Mouse (Mus musculus) limb, embryonic 12.5 days (tissue): Measurements from ENCODE around the gene Brms1. TPM values are rescaled to one million over a fixed set of nuclear protein-coding genes. Genes with fewer than 3 reads are reported as not detected.
"Not testable (repeated sequence)": the region's sequence is repeated elsewhere in the genome, so short reads cannot be mapped to it uniquely, and the experiment has no call there.

Source experiments
- ATAC-seq: fragments of 200-750 bp; cut with Nextera tagmentation; 2 replicates; pipeline ENCODE4 v1.8.0; 2017; ENCODE audit warnings: low read depth, moderate TSS enrichment; ENCODE audit not compliant: insufficient number of reproducible peaks, insufficient read depth, low FRiP score, low TSS enrichment
- H3K27ac ChIP-seq: fragments of 300-500 bp; sonication (generic); 2 replicates; pipeline ENCODE4 v1.5.1; 2016; ENCODE audit warnings: mild to moderate bottlenecking, moderate library complexity
- H3K27me3 ChIP-seq: fragments of 300-500 bp; sonication (generic); 2 replicates; pipeline ENCODE4 v1.6.1; 2016; ENCODE audit warnings: mild to moderate bottlenecking, moderate library complexity
- H3K36me3 ChIP-seq: fragments of 300-500 bp; sonication (generic); 2 replicates; pipeline ENCODE4 v1.6.1; 2016; ENCODE audit warnings: mild to moderate bottlenecking, moderate library complexity
- H3K4me1 ChIP-seq: fragments of 300-500 bp; sonication (generic); replicated peaks from 2 replicates; pipeline ENCODE4 v1.6.1; 2016
- H3K4me2 ChIP-seq: fragments of 300-500 bp; sonication (generic); 2 replicates; pipeline ENCODE4 v1.6.1; 2016; ENCODE audit warnings: mild to moderate bottlenecking, moderate library complexity
- H3K4me3 ChIP-seq: fragments of 300-500 bp; sonication (generic); replicated peaks from 2 replicates; pipeline ENCODE4 v1.5.1; 2016; ENCODE audit warnings: mild to moderate bottlenecking
- H3K9ac ChIP-seq: fragments of 300-500 bp; sonication (generic); replicated peaks from 2 replicates; pipeline ENCODE4 v1.6.1; 2016; ENCODE audit warnings: mild to moderate bottlenecking, moderate library complexity
- H3K9me3 ChIP-seq: fragments of 300-500 bp; sonication (generic); 2 replicates; pipeline ENCODE4 v1.6.1; 2016; ENCODE audit warnings: mild to moderate bottlenecking, moderate library complexity
- WGBS: fragments of 180-500 bp; shearing (Covaris S2); methylation state at CpG from one replicate; pipeline ENCODE4 v1.1.7; 2016; 5-methylcytosine and 5-hydroxymethylcytosine counted together
- polyA plus RNA-seq: library from polyadenylated mRNA; unstranded; fragments of >200 nt; fragmentation: Nextera tagmentation; extraction: Ambion mirVana; gene quantifications from 2 replicates; pipeline ENCODE4 v1.2.1, GENCODE M21; 2016

The Brms1 gene
- 48.3 and 49.5 TPM in 2 replicates for polyA plus RNA-seq

GRCm38 (mm10) chr19:5040862-5041523 lies at the start of gene Brms1:
Gene Brms1, plus strand, starts transcription at chr19:5041354.
- Histone ChIP-seq H3K4me1 (peaks cover 35% of the 10 kb centered on the region), H3K36me3 (peaks cover 22% of the 10 kb centered on the region; the same call in 1 of the 2 replicates), H3K9me3 (no peaks in the 10 kb centered on the region), H3K4me2 (peak within 1 kb of the TSS; percentile 98), H3K9ac (peak within 1 kb of the TSS; percentile 78), H3K27ac (no peak within 1 kb of the TSS), H3K27me3 (no peaks in the 10 kb centered on the region), H3K4me3 (peak within 1 kb of the TSS; percentile 85)
- 9% methylated on average over 40 of the region's 40 CpGs for WGBS
- peak; percentile 68 for ATAC-seq

- no peaks in the 10 kb centered on the region for H3K36me3 ChIP-seq
- H3K9me3 ChIP-seq, result no peaks in the 10 kb centered on the region
- H3K4me3 ChIP-seq, result no peak overlapping the region
- no peak overlapping the region for H3K4me2 ChIP-seq
- 11% methylated on average over 8 of the region's 8 CpGs for WGBS
- no peak for ATAC-seq
- no peak overlapping the region for H3K27ac ChIP-seq
- peaks cover 78% of the 10 kb centered on the region for H3K27me3 ChIP-seq
- H3K9ac ChIP-seq, result no peak overlapping the region
- no peaks in the 10 kb centered on the region; the same call in 1 of the 2 replicates for H3K4me1 ChIP-seq
These were observed 48.8 kb upstream of the Brms1 start for GRCm38 (mm10) chr19:4992371-4992770.

DNA sequence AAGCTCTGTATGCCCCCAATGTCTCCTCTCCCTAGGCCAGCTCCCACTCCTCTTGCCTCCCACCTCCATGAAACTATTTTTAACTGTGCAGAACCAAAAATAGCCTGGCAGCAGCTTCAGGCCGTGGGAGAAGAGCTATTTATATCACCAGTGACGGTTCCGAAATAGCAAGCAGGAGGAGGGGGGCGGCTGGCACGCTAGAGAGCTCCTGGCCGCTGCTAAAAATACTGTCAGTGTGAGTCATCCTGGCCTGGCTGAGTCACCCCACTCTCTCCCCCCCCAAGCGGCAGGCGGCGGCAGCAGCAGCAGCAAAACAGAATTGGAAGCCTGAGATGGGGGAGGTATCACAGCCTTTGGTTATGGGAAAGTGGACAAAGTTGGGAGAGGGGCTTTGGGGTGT lies 48.2 kb upstream of the Brms1 start:
- H3K36me3 ChIP-seq, result no peaks in the 10 kb centered on the region
- no peak overlapping the region for H3K4me3 ChIP-seq
- H3K27ac ChIP-seq, result no peak overlapping the region
- 9% methylated on average over 9 of the region's 9 CpGs for WGBS
- no peak overlapping the region for H3K9ac ChIP-seq
- no peak overlapping the region for H3K4me2 ChIP-seq
- peaks cover 80% of the 10 kb centered on the region for H3K27me3 ChIP-seq
- no peaks in the 10 kb centered on the region for H3K9me3 ChIP-seq
- no peaks in the 10 kb centered on the region; the same call in 1 of the 2 replicates for H3K4me1 ChIP-seq
- no peak for ATAC-seq

DNA sequence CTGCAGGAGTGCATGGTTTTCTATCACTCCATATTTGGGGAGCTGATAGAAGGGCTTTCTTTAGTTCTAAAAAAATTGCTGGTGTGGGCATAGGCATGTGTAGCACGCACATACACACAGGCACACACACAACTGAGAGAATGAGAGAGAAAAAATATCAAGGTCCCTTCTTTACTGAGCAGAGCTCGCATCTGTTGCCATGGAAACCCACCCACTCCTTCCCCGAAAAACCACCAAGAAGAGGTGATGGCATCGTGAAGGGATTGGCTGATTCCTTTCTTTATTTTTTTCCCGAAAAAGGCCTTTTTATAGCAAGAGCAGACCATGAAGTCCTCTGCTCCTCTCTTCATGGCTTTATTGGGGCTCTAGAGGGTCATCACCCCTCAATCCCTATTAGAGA lies 47.1 kb upstream of the Brms1 start:
- no peak for ATAC-seq
- 66% methylated on average over 5 of the region's 5 CpGs for WGBS
- H3K4me2 ChIP-seq, result no peak overlapping the region
- no peaks in the 10 kb centered on the region for H3K36me3 ChIP-seq
- no peaks in the 10 kb centered on the region for H3K9me3 ChIP-seq
- H3K27ac ChIP-seq, result no peak overlapping the region
- H3K9ac ChIP-seq, result no peak overlapping the region
- no peaks in the 10 kb centered on the region; the same call in 1 of the 2 replicates for H3K4me1 ChIP-seq
- H3K27me3 ChIP-seq, result peaks cover 79% of the 10 kb centered on the region
- H3K4me3 ChIP-seq, result no peak overlapping the region

GRCm38 (mm10) chr19:4999445-5000140 lies 41.6 kb upstream of the Brms1 start:
- ATAC-seq, result no peak
- Histone ChIP-seq H3K4me3 (no peak overlapping the region), H3K27ac (no peak overlapping the region), H3K9me3 (no peaks in the 10 kb centered on the region), H3K4me2 (no peak overlapping the region), H3K4me1 (peaks cover 8% of the 10 kb centered on the region), H3K27me3 (peaks cover 41% of the 10 kb centered on the region), H3K36me3 (no peaks in the 10 kb centered on the region), H3K9ac (no peak overlapping the region)
- 74% methylated on average over 6 of the region's 6 CpGs for WGBS

DNA sequence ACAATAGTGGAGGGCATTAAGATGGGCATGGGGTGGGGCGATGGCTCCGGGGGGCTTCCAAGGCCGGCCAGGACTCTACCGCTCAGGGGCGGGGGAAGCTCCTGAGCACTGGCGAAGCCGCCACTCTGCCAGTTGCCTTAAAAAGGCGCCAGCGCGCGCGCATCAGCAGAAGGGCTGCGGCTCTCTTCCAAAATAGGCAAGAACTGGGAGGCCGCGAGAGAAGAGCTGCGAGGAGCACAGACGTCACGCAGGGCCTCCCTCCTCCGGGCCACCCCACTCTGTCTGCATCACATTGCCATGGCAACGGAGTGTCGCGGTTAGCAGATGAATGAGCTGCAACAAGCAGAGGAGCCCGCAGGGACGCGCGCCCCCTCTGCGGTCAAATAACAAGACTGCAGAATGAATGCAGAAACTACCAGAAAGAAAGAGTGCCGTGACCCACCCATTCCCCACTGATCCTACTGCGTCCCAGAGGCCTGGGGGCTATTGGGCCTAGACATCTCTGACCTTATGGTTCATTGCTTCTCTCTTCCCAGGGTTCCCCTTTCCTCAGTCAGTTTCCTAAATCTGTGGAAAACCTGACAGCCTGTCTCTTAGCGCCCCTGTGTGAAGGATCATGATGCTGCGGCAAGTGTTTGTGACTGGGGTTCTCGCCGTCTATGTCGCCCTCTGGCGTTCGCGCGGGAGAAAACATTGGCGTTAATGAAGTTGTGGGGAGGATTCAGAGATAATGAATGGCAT lies 39.3 kb upstream of the Brms1 start:
- peak overlapping the region; percentile 47 for H3K9ac ChIP-seq
- H3K36me3 ChIP-seq, result no peaks in the 10 kb centered on the region
- peak overlapping the region; percentile 41; the same call in 1 of the 2 replicates for H3K27ac ChIP-seq
- peak overlapping the region; percentile 34 for H3K4me3 ChIP-seq
- H3K4me2 ChIP-seq, result peak overlapping the region; percentile 64
- H3K9me3 ChIP-seq, result peaks cover 10% of the 10 kb centered on the region; the same call in 1 of the 2 replicates
- H3K4me1 ChIP-seq, result peaks cover 8% of the 10 kb centered on the region
- peaks cover 29% of the 10 kb centered on the region for H3K27me3 ChIP-seq
- ATAC-seq, result peak; percentile 82
- 1% methylated on average over 39 of the region's 39 CpGs for WGBS

GRCm38 (mm10) chr19:5003644-5004043 lies 37.5 kb upstream of the Brms1 start:
- H3K27ac ChIP-seq, H3K4me2 ChIP-seq, H3K36me3 ChIP-seq, ATAC-seq, H3K9ac ChIP-seq, H3K4me1 ChIP-seq, H3K4me3 ChIP-seq: not testable (repeated sequence)
- H3K9me3 ChIP-seq, result peaks cover 13% of the 10 kb centered on the region; the same call in 1 of the 2 replicates
- H3K27me3 ChIP-seq, result peaks cover 18% of the 10 kb centered on the region
- WGBS, result 56% methylated on average over 2 of the region's 2 CpGs

DNA sequence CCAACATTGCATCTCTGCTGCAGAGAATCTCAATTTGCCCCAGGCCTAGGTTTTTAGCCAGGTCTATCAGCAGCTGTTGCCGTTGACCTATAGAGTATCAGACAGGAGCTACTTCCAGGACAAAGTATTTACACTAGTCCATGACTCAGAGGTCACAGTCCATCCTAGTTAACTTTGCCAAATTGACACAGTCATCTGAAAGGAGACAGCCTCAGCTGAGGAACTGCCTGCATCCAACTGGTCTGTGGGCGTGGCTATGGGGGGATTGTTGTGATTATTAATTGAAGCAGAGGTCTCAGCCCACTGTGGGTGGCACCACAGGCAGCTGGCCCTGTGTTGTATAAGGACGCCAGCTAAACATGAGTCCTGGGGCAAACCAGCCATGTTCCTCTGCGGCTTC lies 36.2 kb upstream of the Brms1 start:
- peaks cover 14% of the 10 kb centered on the region for H3K27me3 ChIP-seq
- no peaks in the 10 kb centered on the region for H3K36me3 ChIP-seq
- no peak overlapping the region for H3K4me3 ChIP-seq
- H3K9ac ChIP-seq, result no peak overlapping the region
- peaks cover 8% of the 10 kb centered on the region for H3K4me1 ChIP-seq
- H3K9me3 ChIP-seq, result peaks cover 13% of the 10 kb centered on the region; the same call in 1 of the 2 replicates
- H3K4me2 ChIP-seq, result no peak overlapping the region
- H3K27ac ChIP-seq, result no peak overlapping the region
- no peak for ATAC-seq
- 71% methylated on average over 4 of the region's 4 CpGs for WGBS

DNA sequence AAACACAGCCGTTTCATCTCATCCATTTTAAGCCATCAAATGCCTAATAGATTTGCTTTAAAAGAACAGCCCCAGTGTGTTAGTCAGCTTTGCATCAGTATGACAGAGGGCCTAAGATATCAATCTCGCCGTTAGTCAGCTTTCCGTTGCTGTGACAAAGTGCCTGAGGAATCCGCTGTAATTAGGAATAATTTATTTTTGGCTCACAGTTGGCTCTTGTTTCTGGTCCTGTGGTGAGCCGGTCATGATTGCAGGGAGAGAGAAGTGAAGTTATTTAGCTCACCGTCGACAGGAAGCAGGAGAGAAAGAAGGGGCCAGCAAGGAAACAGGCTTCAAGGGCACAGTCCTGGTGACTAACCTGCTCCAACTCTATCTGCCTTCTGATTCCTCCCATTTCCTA lies 28.0 kb upstream of the Brms1 start:
- H3K4me1 ChIP-seq, result peaks cover 9% of the 10 kb centered on the region
- no peak overlapping the region for H3K9ac ChIP-seq
- no peak for ATAC-seq
- H3K27me3 ChIP-seq, result no peaks in the 10 kb centered on the region
- H3K4me2 ChIP-seq, result no peak overlapping the region
- 63% methylated on average over 8 of the region's 8 CpGs for WGBS
- H3K4me3 ChIP-seq, result no peak overlapping the region
- H3K9me3 ChIP-seq, result no peaks in the 10 kb centered on the region
- no peaks in the 10 kb centered on the region for H3K36me3 ChIP-seq
- no peak overlapping the region for H3K27ac ChIP-seq

- ATAC-seq, result no peak
- 21% methylated on average over 8 of the region's 8 CpGs for WGBS
- Histone ChIP-seq H3K36me3 (no peaks in the 10 kb centered on the region), H3K4me2 (no peak overlapping the region), H3K4me1 (peaks cover 9% of the 10 kb centered on the region), H3K9me3 (no peaks in the 10 kb centered on the region), H3K4me3 (no peak overlapping the region), H3K27me3 (no peaks in the 10 kb centered on the region), H3K9ac (no peak overlapping the region), H3K27ac (no peak overlapping the region)
These were observed 26.2 kb upstream of the Brms1 start for GRCm38 (mm10) chr19:5014961-5015398.

- ATAC-seq, result no peak
- H3K4me1 ChIP-seq, result peaks cover 9% of the 10 kb centered on the region
- H3K36me3 ChIP-seq, result no peaks in the 10 kb centered on the region
- H3K27ac ChIP-seq, result peak overlapping the region; percentile 32; the same call in 1 of the 2 replicates
- 0 out of 2 replicates have a peak overlapping the region, but pooled peaks have one; percentile 15 for H3K4me2 ChIP-seq
- H3K9ac ChIP-seq, result peak overlapping the region; percentile 27; the same call in 1 of the 2 replicates
- H3K4me3 ChIP-seq, result no peak overlapping the region
- H3K9me3 ChIP-seq, result no peaks in the 10 kb centered on the region
- 34% methylated on average over 10 of the region's 10 CpGs for WGBS
- no peaks in the 10 kb centered on the region for H3K27me3 ChIP-seq
These were observed 24.9 kb upstream of the Brms1 start for GRCm38 (mm10) chr19:5016221-5016742.
